ENCODE assay signal across 8 mouse cellular contexts in the genomic region with DNA sequence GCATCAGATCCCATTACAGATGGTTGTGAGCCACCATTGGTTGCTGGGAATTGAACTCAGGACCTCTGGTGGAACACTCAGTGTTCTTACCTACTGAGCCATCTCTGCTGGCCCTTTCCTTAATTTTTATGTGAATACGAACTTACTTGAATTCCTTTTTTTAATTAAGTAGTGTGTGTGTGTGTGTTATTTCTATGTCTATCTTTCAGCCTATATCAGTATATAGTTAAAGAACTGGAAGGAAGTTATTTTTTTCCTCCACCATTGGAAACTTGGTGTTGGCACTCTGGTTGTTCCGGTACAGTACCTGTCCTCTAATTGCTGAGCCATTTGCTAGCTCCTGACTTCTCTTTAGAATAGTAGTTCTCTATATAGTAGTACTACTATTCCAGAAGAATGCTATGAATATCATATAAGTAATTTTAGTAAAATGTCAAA. TPM values are rescaled to one million over a fixed set of nuclear protein-coding genes. Genes with fewer than 3 reads are reported as not detected.
DNase-seq lines count a peak whose midpoint lies in the region; ATAC-seq lines count a peak whose summit lies in the region.

No protein-coding gene starts in this region.

- no peaks in the 10 kb centered on the region for H3K27me3 ChIP-seq in kidney, embryonic 16.5 days (ENCODE audit: insufficient read depth, low read length)
- H3K27me3 ChIP-seq in hindbrain, embryonic 12.5 days, result no peaks in the 10 kb centered on the region
- peaks cover 8% of the 10 kb centered on the region; the same call in 1 of the 2 replicates for H3K27me3 ChIP-seq in midbrain, embryonic 10.5 days (ENCODE audit: low read depth, poor library complexity, severe bottlenecking)

- H3K4me1 ChIP-seq in kidney, embryonic 16.5 days (ENCODE audit: insufficient read depth, low read length), result no peaks in the 10 kb centered on the region; the same call in 1 of the 2 replicates
- peaks cover 6% of the 10 kb centered on the region; the same call in 1 of the 2 replicates for H3K4me1 ChIP-seq in hindbrain, embryonic 12.5 days
- H3K4me1 ChIP-seq in midbrain, embryonic 10.5 days, result peaks cover 15% of the 10 kb centered on the region

- intact Hi-C loops in gastrocnemius, postnatal 36 days (cut with DNase I), result no loop called here

- H3K4me3 ChIP-seq in kidney, embryonic 16.5 days (ENCODE audit: low read length), result peak overlapping the region; percentile 65
- H3K4me3 ChIP-seq in hindbrain, embryonic 12.5 days, result peak overlapping the region; percentile 35
- peak overlapping the region; percentile 60 for H3K4me3 ChIP-seq in midbrain, embryonic 10.5 days

- peak; percentile 28; the same call in 1 of the 2 replicates for ATAC-seq in kidney, embryonic 16.5 days (ENCODE audit: low FRiP score, low TSS enrichment)
- ATAC-seq in hindbrain, embryonic 12.5 days (ENCODE audit: low FRiP score), result no peak

- 15% methylated on average over 2 of the region's 2 CpGs for WGBS in kidney, embryonic 16.5 days
- 13% methylated on average over 2 of the region's 2 CpGs for WGBS in hindbrain, embryonic 12.5 days
- WGBS in midbrain, embryonic 10.5 days, result 19% methylated on average over 2 of the region's 2 CpGs

- no peak for DNase-seq in kidney, postnatal 10 days
- DNase-seq in c-Kit-positive CD71-positive TER-119-negative erythroid progenitor cells, embryonic 14.5 days (ENCODE audit: low read depth), result peak; percentile 75
- no peak for DNase-seq in midbrain, embryonic 10.5 days (ENCODE audit: low spot score)
- DNase-seq in layer of hippocampus, adult 9-11 months, result no peak
- DNase-seq in gastrocnemius, postnatal 36 days, result no peak
- DNase-seq in frontal cortex, postnatal 36 days (ENCODE audit: low spot score in 2 of 2), result no peak

- no peak overlapping the region for H3K9ac ChIP-seq in kidney, embryonic 16.5 days (replicated peaks; ENCODE audit: low read length)
- no peak overlapping the region for H3K9ac ChIP-seq in hindbrain, embryonic 12.5 days

- H3K36me3 ChIP-seq in kidney, embryonic 16.5 days (ENCODE audit: insufficient read depth, low read length), result no peaks in the 10 kb centered on the region
- H3K36me3 ChIP-seq in hindbrain, embryonic 12.5 days, result no peaks in the 10 kb centered on the region
- H3K36me3 ChIP-seq in midbrain, embryonic 10.5 days, result no peaks in the 10 kb centered on the region

- H3K27ac ChIP-seq in kidney, embryonic 16.5 days (ENCODE audit: low read length), result no peak overlapping the region; the same call in 1 of the 2 replicates
- no peak overlapping the region for H3K27ac ChIP-seq in hindbrain, embryonic 12.5 days
- H3K27ac ChIP-seq in midbrain, embryonic 10.5 days (replicated peaks), result no peak overlapping the region

- peak overlapping the region; percentile 50 for H3K4me2 ChIP-seq in kidney, embryonic 16.5 days (replicated peaks; ENCODE audit: low read depth, low read length)
- peak overlapping the region; percentile 50 for H3K4me2 ChIP-seq in hindbrain, embryonic 12.5 days (replicated peaks)

- no peaks in the 10 kb centered on the region for H3K9me3 ChIP-seq in kidney, embryonic 16.5 days (ENCODE audit: low read length)
- H3K9me3 ChIP-seq in hindbrain, embryonic 12.5 days (replicated peaks), result no peaks in the 10 kb centered on the region
- peaks cover 3% of the 10 kb centered on the region for H3K9me3 ChIP-seq in midbrain, embryonic 10.5 days (replicated peaks)

RNA-seq across cellular contexts. Expression of a gene that starts 32.6 kb away (rescaled TPM):
- polyA plus RNA-seq in kidney, embryonic 16.5 days (2015; fragmentation: Nextera tagmentation; extraction: Ambion mirVana), result 397 and 399 TPM in 2 replicates
- 236 and 258 TPM in 2 replicates for polyA plus RNA-seq in hindbrain, embryonic 12.5 days (2016; fragmentation: Nextera tagmentation; extraction: Ambion mirVana)
- polyA plus RNA-seq in midbrain, embryonic 10.5 days (2016; fragmentation: Nextera tagmentation; extraction: Ambion mirVana), result 283 and 312 TPM in 2 replicates
- total RNA-seq in gastrocnemius, postnatal 36 days (2021), result 10 to 100 TPM; 12.4 to 14.2 TPM

RNA-seq across cellular contexts. Expression of a gene that starts 50.1 kb away (rescaled TPM):
- polyA plus RNA-seq in kidney, embryonic 16.5 days (2015; fragmentation: Nextera tagmentation; extraction: Ambion mirVana), result 3.6 and 3.9 TPM in 2 replicates
- 12.1 and 12.7 TPM in 2 replicates for polyA plus RNA-seq in hindbrain, embryonic 12.5 days (2016; fragmentation: Nextera tagmentation; extraction: Ambion mirVana)
- 6.9 and 8.5 TPM in 2 replicates for polyA plus RNA-seq in midbrain, embryonic 10.5 days (2016; fragmentation: Nextera tagmentation; extraction: Ambion mirVana)
- under 1 TPM; 0.27 to 0.69 TPM for total RNA-seq in gastrocnemius, postnatal 36 days (2021)

RNA-seq across cellular contexts. Expression of a gene that starts 54.9 kb away (rescaled TPM):
- polyA plus RNA-seq in kidney, embryonic 16.5 days (2015; fragmentation: Nextera tagmentation; extraction: Ambion mirVana), result 9.1 and 10.8 TPM in 2 replicates
- polyA plus RNA-seq in hindbrain, embryonic 12.5 days (2016; fragmentation: Nextera tagmentation; extraction: Ambion mirVana), result 14.0 and 15.1 TPM in 2 replicates
- polyA plus RNA-seq in midbrain, embryonic 10.5 days (2016; fragmentation: Nextera tagmentation; extraction: Ambion mirVana), result 8.2 and 8.8 TPM in 2 replicates
- 1 to 10 TPM; 4.0 to 6.2 TPM for total RNA-seq in gastrocnemius, postnatal 36 days (2021)
